Comparison of ENCODE assay signal across 8 mouse cellular contexts in the genomic region with DNA sequence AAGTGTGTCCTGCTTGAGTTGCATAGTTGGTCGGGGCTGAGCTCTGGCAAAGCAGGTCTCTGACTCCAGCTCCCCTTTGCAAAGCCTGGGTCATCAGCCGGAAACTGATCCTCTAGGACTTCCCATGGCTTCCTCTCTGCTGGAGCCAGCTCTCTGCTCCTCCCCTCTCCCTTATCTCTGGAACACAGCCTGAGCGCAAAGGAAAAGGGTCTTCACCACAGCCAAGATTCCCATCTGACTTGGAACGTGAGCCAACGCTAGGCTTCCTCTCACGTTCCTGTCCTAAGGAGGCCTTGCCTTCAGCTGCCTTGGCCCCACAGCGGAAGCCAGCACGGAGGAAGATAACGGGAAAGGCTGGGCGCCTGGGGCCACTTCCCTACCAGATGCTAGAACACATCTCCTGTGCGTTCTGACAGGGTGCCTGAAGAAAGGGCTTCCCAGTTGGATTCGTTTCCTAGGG.
DNase-seq lines count a peak whose midpoint lies in the region; ATAC-seq and TF ChIP-seq lines count a peak whose summit lies in the region.

No protein-coding gene starts in this region.

- no peak overlapping the region for H3K9ac ChIP-seq in liver, embryonic 11.5 days (ENCODE audit: low read depth, low read length)

- H3K4me1 ChIP-seq in thymus, adult 2 months (replicated peaks; ENCODE audit: control insufficient read depth, insufficient read depth, low read length): peaks cover 61% of the 10 kb centered on the region
- peaks cover 27% of the 10 kb centered on the region for H3K4me1 ChIP-seq in liver, embryonic 11.5 days (replicated peaks; ENCODE audit: control insufficient read depth, insufficient read depth, low read length)

- peak; percentile 63 for ATAC-seq in liver, embryonic 11.5 days (replicated peaks; ENCODE audit: low FRiP score)

- TF ChIP-seq POLR2A in thymus, adult 2 months (IDR thresholded peaks at IDR 0.05; ENCODE audit: control insufficient read depth, extremely low read depth, insufficient read depth, low read length, poor library complexity): no peak

- H3K27me3 ChIP-seq in thymus, adult 2 months (ENCODE audit: control insufficient read depth, insufficient read depth, low read length): no peaks in the 10 kb centered on the region
- no peaks in the 10 kb centered on the region for H3K27me3 ChIP-seq in liver, embryonic 11.5 days (replicated peaks; ENCODE audit: control insufficient read depth, insufficient read depth, low read length)

- intact Hi-C loops in heart, postnatal 25 days (cut with DNase I): loop anchor here (1.0 to 2.0 kb wide), 4 partner anchors 30 to 158 kb away; partner anchors contain the start of gene Ets2

- no peaks in the 10 kb centered on the region for H3K9me3 ChIP-seq in liver, embryonic 11.5 days (ENCODE audit: control insufficient read depth, low read length)

- H3K36me3 ChIP-seq in thymus, adult 2 months (ENCODE audit: control insufficient read depth, insufficient read depth, low read length): no peaks in the 10 kb centered on the region
- H3K36me3 ChIP-seq in liver, embryonic 11.5 days (ENCODE audit: control insufficient read depth, insufficient read depth, low read length): no peaks in the 10 kb centered on the region

- 69% methylated on average over 12 of the region's 12 CpGs for WGBS in thymus, adult 2 months
- 27% methylated on average over 12 of the region's 12 CpGs for WGBS in liver, embryonic 11.5 days

- H3K4me3 ChIP-seq in thymus, adult 2 months (ENCODE audit: control insufficient read depth, insufficient read depth, low read length): no peak overlapping the region
- H3K4me3 ChIP-seq in liver, embryonic 11.5 days (ENCODE audit: low read depth, low read length): no peak overlapping the region

- H3K27ac ChIP-seq in thymus, adult 2 months (ENCODE audit: control insufficient read depth, insufficient read depth, low read length): no peak overlapping the region
- peak overlapping the region; percentile 34; the same call in 1 of the 2 replicates for H3K27ac ChIP-seq in liver, embryonic 11.5 days (ENCODE audit: low read depth, low read length)

- H3K4me2 ChIP-seq in liver, embryonic 11.5 days: 0 out of 2 replicates have a peak overlapping the region, but pooled peaks have one; percentile 2

- DNase-seq in thymus, postnatal 25 days: peak; percentile 41
- DNase-seq in thymus, adult 2 months: no peak
- DNase-seq in heart, postnatal 25 days (ENCODE audit: low spot score): peak; percentile 83
- peak; percentile 55 for DNase-seq in liver, embryonic 11.5 days (ENCODE audit: low spot score)
- DNase-seq in thymus, postnatal 4 days: peak; percentile 50
- no peak for DNase-seq in embryo, embryonic 10.5 days (ENCODE audit: low spot score)
- DNase-seq in cerebellum, adult 9-10 months: no peak
- no peak for DNase-seq in right cerebral cortex, postnatal 14 days

- TF ChIP-seq CTCF in thymus, adult 2 months (IDR thresholded peaks at IDR 0.05; ENCODE audit: borderline replicate concordance, control insufficient read depth, extremely low read depth, insufficient read depth, low read length, poor library complexity): no peak

Comparison
In these comparisons a context has a peak if more than half of its experiments do, and no peak if none do; other contexts are left out.
1. DNase-seq: peak in thymus, postnatal 25 days (single experiment), heart, postnatal 25 days (single experiment), liver, embryonic 11.5 days (single experiment) and thymus, postnatal 4 days (single experiment); none in thymus, adult 2 months (single experiment), embryo, embryonic 10.5 days (single experiment), cerebellum, adult 9-10 months (single experiment) and right cerebral cortex, postnatal 14 days (single experiment).